In genomic region chr5:105975275-105976011, GRCm38 (mm10) we compare ENCODE assay signal across 8 mouse cellular contexts.
A peak's percentile ranks its signal among the peaks of the same experiment; 100 is the strongest.
DNase-seq lines count a peak whose midpoint lies in the region; ATAC-seq and TF ChIP-seq lines count a peak whose summit lies in the region.

No protein-coding gene starts in this region.

- H3K4me1 ChIP-seq in forebrain, embryonic 14.5 days (ENCODE audit: control insufficient read depth, insufficient read depth, low read length), result peaks cover 6% of the 10 kb centered on the region; the same call in 1 of the 2 replicates
- H3K4me1 ChIP-seq in lung, embryonic 14.5 days (ENCODE audit: insufficient read depth), result no peaks in the 10 kb centered on the region

- H3K4me3 ChIP-seq in forebrain, embryonic 14.5 days (ENCODE audit: low read depth, low read length), result peak overlapping the region; percentile 20
- no peak overlapping the region for H3K4me3 ChIP-seq in lung, embryonic 14.5 days (ENCODE audit: low read depth, low read length)

- TF ChIP-seq CTCF in lung, embryonic 14.5 days (IDR thresholded peaks at IDR 0.05; ENCODE audit: low read depth), result no peak

- H3K36me3 ChIP-seq in forebrain, embryonic 14.5 days (ENCODE audit: control insufficient read depth, insufficient read depth, low read length), result no peaks in the 10 kb centered on the region
- no peaks in the 10 kb centered on the region for H3K36me3 ChIP-seq in lung, embryonic 14.5 days (ENCODE audit: insufficient read depth)

- DNase-seq in ZHBTc4 (ENCODE audit: low read depth, low spot score) (peak; percentile 34), adipocyte (ENCODE audit: low spot score) (no peak)
- peak; percentile 44 for DNase-seq in forebrain, embryonic 14.5 days (ENCODE audit: low spot score)
- peak; percentile 19 for DNase-seq in induced T-regulatory cell, adult 2 months (ENCODE audit: low read depth)
- DNase-seq in lung, embryonic 14.5 days, result peak; percentile 45
- DNase-seq in layer of hippocampus, adult 11-12 months (ENCODE audit: low spot score), result no peak
- no peak for DNase-seq in spleen, postnatal 4 days (ENCODE audit: low spot score in 2 of 2)

- no peaks in the 10 kb centered on the region for H3K9me3 ChIP-seq in forebrain, embryonic 14.5 days (replicated peaks; ENCODE audit: control insufficient read depth, low read length)
- no peaks in the 10 kb centered on the region for H3K9me3 ChIP-seq in lung, embryonic 14.5 days (ENCODE audit: low read depth, low read length)

- peak overlapping the region; percentile 43; the same call in 1 of the 2 replicates for H3K9ac ChIP-seq in forebrain, embryonic 14.5 days (ENCODE audit: low read length)
- no peak overlapping the region for H3K9ac ChIP-seq in lung, embryonic 14.5 days

- WGBS in forebrain, embryonic 14.5 days, result 9% methylated on average over 21 of the region's 21 CpGs
- 37% methylated on average over 21 of the region's 21 CpGs for WGBS in lung, embryonic 14.5 days

- peak overlapping the region; percentile 49 for H3K4me2 ChIP-seq in forebrain, embryonic 14.5 days (ENCODE audit: low read length)
- H3K4me2 ChIP-seq in lung, embryonic 14.5 days, result peak overlapping the region; percentile 37

- H3K27ac ChIP-seq in forebrain, embryonic 14.5 days (ENCODE audit: low read depth, low read length), result no peak overlapping the region
- no peak overlapping the region for H3K27ac ChIP-seq in lung, embryonic 14.5 days (ENCODE audit: low read depth)

- no peaks in the 10 kb centered on the region for H3K27me3 ChIP-seq in forebrain, embryonic 14.5 days (replicated peaks; ENCODE audit: control insufficient read depth, insufficient read depth, low read length)
- no peaks in the 10 kb centered on the region for H3K27me3 ChIP-seq in lung, embryonic 14.5 days (ENCODE audit: insufficient read depth, low read length)

- ATAC-seq in forebrain, embryonic 14.5 days, result 0 out of 2 replicates have a peak, but pooled peaks have one; percentile 5
- ATAC-seq in lung, embryonic 14.5 days (ENCODE audit: insufficient read depth), result peak; percentile 41; the same call in 1 of the 2 replicates
- no peak for ATAC-seq in monocyte, adult 5-6 weeks (replicated peaks; ENCODE audit: insufficient number of reproducible peaks, low FRiP score, low TSS enrichment, poor library complexity, severe bottlenecking)

Comparison
In these comparisons a context has a peak if more than half of its experiments do, and no peak if none do; other contexts are left out.
1. DNase-seq: peak in ZHBTc4 (single experiment), forebrain, embryonic 14.5 days (single experiment), induced T-regulatory cell, adult 2 months (single experiment) and lung, embryonic 14.5 days (single experiment); none in layer of hippocampus, adult 11-12 months (single experiment), spleen, postnatal 4 days (0 of 2) and adipocyte (single experiment).